Mouse (Mus musculus): Measurements from ENCODE around the gene Cnih3.

Gene Cnih3

DNA sequence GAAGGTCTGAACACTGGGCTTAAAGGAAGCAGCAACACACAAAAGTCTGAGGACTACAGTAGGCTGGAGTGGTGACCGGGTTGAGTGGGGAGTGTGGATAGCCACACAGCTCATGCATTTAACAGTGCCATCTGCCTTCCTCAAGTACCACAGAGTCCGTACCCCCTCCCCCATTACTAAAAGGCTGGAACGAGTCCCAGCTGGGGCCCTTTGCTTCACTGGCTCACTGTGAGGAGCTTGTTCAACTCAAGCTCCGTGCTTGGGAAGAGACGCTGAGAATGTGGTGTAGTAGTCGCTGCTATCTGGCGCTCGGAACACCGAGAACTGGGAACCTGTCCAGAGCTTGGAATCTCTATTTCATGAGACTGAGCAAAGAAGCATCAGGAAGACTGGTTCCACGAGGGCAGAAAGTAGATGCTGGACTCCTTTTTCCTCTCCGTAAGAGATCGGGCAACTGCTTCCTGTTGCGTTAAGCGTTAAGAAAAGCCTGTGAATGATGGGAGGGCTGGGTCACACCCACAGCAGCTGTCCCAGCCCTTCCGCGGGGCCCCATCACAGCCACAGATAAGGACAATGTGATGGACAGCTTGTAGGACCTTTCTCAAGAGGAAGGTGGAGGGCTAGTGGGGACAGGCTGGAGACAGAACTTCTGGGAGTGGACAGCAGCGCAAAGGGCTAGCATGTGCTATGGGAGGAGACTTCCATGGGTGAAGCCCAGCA lies 114.3 kb downstream of the Cnih3 start:
- in situ Hi-C loops (cut with MboI; ENCODE audit: low pct_unique_long_range_greater_than_20kb in 1 of 2, low sequenced_read_pairs in 2 of 2, unreplicated experiment in 1 of 2): no loop called here

- in situ Hi-C loops (cut with MboI; ENCODE audit: low pct_unique_long_range_greater_than_20kb in 1 of 2, low sequenced_read_pairs in 2 of 2, unreplicated experiment in 1 of 2): no loop called here
Measured at GRCm38 (mm10) chr1:181467321-181467670, 114.9 kb downstream of the Cnih3 start.

GRCm38 (mm10) chr1:181469415-181469814 lies 117.0 kb downstream of the Cnih3 start:
- in situ Hi-C loops (cut with MboI; ENCODE audit: low pct_unique_long_range_greater_than_20kb in 1 of 2, low sequenced_read_pairs in 2 of 2, unreplicated experiment in 1 of 2): no loop called here

- in situ Hi-C loops (cut with MboI; ENCODE audit: low pct_unique_long_range_greater_than_20kb in 1 of 2, low sequenced_read_pairs in 2 of 2, unreplicated experiment in 1 of 2): loop anchor here in 1 of 2 experiments (25.0 kb wide), 1 partner anchor 736 kb away; no protein-coding TSS in a partner anchor
Measured at GRCm38 (mm10) chr1:181476141-181476540, 123.7 kb downstream of the Cnih3 start.

DNA sequence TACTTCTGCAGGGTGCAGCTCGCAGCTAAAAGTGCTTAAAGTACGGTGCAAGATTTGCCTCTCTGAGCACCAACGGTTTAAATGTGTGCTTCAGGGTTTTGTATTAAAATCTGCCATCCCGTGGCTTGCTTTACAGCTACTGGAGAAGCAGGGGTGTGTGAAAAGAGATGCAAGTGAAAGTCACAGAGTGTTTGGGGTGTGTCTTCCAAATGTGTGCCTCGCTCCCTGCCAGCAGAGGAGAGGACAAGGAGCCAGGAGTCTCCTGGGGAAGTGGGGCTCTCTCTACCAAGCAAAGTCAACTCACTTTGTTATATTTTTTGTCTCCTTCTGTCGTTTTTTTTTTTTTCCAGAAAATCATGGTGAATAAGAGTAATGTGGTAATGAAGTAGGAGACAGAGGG lies 124.1 kb downstream of the Cnih3 start:
- in situ Hi-C loops (cut with MboI; ENCODE audit: low pct_unique_long_range_greater_than_20kb in 1 of 2, low sequenced_read_pairs in 2 of 2, unreplicated experiment in 1 of 2): loop anchor here in 1 of 2 experiments (25.0 kb wide), 1 partner anchor 736 kb away; no protein-coding TSS in a partner anchor

- in situ Hi-C loops (cut with MboI; ENCODE audit: low pct_unique_long_range_greater_than_20kb in 1 of 2, low sequenced_read_pairs in 2 of 2, unreplicated experiment in 1 of 2): loop anchor here in 1 of 2 experiments (25.0 kb wide), 1 partner anchor 728 kb away; no protein-coding TSS in a partner anchor
Measured at GRCm38 (mm10) chr1:181484696-181485095, 132.3 kb downstream of the Cnih3 start.

DNA sequence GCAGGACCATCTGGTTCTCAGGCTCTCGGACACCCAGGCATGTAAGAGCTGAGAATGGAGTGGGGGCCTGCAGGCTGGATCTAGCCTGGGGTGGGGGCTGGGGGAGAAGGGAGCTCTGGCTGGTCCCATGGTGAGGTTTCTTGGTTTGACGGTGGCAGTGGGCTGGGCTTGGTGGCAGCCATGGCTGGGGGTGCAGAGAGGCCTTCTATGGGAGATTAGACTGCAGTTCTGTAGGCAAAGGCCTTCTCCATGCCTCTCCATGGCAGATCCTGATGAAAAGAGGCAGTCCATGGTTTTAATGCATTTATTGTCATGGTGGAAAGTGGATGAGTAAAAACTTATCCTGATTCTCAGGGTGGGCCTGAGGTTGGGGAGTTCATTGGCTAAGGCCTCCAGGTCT lies 151.0 kb downstream of the Cnih3 start:
- in situ Hi-C loops (cut with MboI; ENCODE audit: low pct_unique_long_range_greater_than_20kb in 1 of 2, low sequenced_read_pairs in 2 of 2, unreplicated experiment in 1 of 2): no loop called here

DNA sequence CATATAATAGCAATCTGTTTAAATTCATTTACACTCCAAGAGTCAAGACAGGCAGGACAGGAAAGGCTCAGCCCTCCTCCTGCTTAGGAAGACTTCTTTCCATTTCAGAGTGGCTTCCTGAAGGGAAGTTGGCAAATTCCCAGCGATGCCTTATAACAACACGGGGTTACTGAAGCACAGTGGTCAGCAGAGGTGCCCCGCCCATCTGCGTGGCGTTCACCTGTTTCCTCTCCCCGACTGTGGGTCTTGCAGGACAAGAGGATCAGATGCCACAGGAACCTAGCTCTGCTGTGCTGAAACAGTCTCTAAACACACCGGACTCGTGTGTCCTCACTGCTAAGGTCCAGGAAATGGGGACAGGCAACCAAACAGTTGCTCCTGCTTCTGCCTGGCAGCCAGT lies 152.9 kb downstream of the Cnih3 start:
- in situ Hi-C loops (cut with MboI; ENCODE audit: low pct_unique_long_range_greater_than_20kb in 1 of 2, low sequenced_read_pairs in 2 of 2, unreplicated experiment in 1 of 2): no loop called here

Measured in mouse embryonic stem cell (cell line).